Mouse (Mus musculus) stomach, embryonic 15.5 days (tissue): ENCODE measurements around the gene Shisal2a. TPM values are rescaled to one million over a fixed set of nuclear protein-coding genes. Genes with fewer than 3 reads are reported as not detected.
A peak's percentile ranks its signal among the peaks of the same experiment; 100 is the strongest.

Source experiments
- ATAC-seq: fragments of 200-750 bp; cut with Nextera tagmentation; 2 replicates; pipeline ENCODE4 v1.8.0; 2017; ENCODE audit warnings: low read depth, moderate number of reproducible peaks, moderate TSS enrichment; ENCODE audit not compliant: insufficient read depth, low FRiP score
- H3K27ac ChIP-seq: fragments of 300-500 bp; sonication (generic); 2 replicates; pipeline ENCODE4 v1.5.1; 2015; ENCODE audit warnings: mild to moderate bottlenecking, inconsistent platforms
- H3K27me3 ChIP-seq: fragments of 300-500 bp; sonication (generic); replicated peaks from 2 replicates; pipeline ENCODE4 v1.6.1; 2015; ENCODE audit warnings: inconsistent platforms
- H3K36me3 ChIP-seq: fragments of 300-500 bp; sonication (generic); 2 replicates; pipeline ENCODE4 v1.6.1; 2015; ENCODE audit warnings: inconsistent platforms
- H3K4me1 ChIP-seq: fragments of 300-500 bp; sonication (generic); 2 replicates; pipeline ENCODE4 v1.6.1; 2015; ENCODE audit warnings: inconsistent platforms
- H3K4me2 ChIP-seq: fragments of 300-500 bp; sonication (generic); 2 replicates; pipeline ENCODE4 v1.6.1; 2015; ENCODE audit warnings: mild to moderate bottlenecking, inconsistent platforms
- H3K4me3 ChIP-seq: fragments of 300-500 bp; sonication (generic); replicated peaks from 2 replicates; pipeline ENCODE4 v1.5.1; 2015; ENCODE audit warnings: inconsistent platforms
- H3K9ac ChIP-seq: fragments of 300-500 bp; sonication (generic); 2 replicates; pipeline ENCODE4 v1.6.1; 2015; ENCODE audit warnings: inconsistent platforms
- H3K9me3 ChIP-seq: fragments of 300-500 bp; sonication (generic); 2 replicates; pipeline ENCODE4 v1.6.1; 2016; ENCODE audit warnings: inconsistent platforms
- WGBS: fragments of 180-500 bp; shearing (Covaris S2); methylation state at CpG from one replicate; pipeline ENCODE4 v1.1.7; 2015; 5-methylcytosine and 5-hydroxymethylcytosine counted together
- polyA plus RNA-seq: library from polyadenylated mRNA; unstranded; fragments of >200 nt; fragmentation: Nextera tagmentation; extraction: Ambion mirVana; gene quantifications from 2 replicates; pipeline ENCODE4 v1.2.1, GENCODE M21; 2015

The Shisal2a gene
- polyA plus RNA-seq, 1 experiment from 2014 or later, result 2.6 TPM

GRCm38 (mm10) chr4:108349836-108350547 is 33.2 kb downstream of the Shisal2a start:
- H3K27me3 ChIP-seq, result no peaks in the 10 kb centered on the region
- H3K4me1 ChIP-seq, result peaks cover 46% of the 10 kb centered on the region
- H3K4me3 ChIP-seq, result no peak overlapping the region
- H3K4me2 ChIP-seq, result no peak overlapping the region
- H3K36me3 ChIP-seq, result no peaks in the 10 kb centered on the region
- ATAC-seq, result no peak
- peak overlapping the region; percentile 41; the same call in 1 of the 2 replicates for H3K27ac ChIP-seq
- no peaks in the 10 kb centered on the region for H3K9me3 ChIP-seq
- no peak overlapping the region for H3K9ac ChIP-seq
- WGBS, result 28% methylated on average over 8 of the region's 8 CpGs

GRCm38 (mm10) chr4:108349064-108349463 is 34.1 kb downstream of the Shisal2a start:
- no peaks in the 10 kb centered on the region for H3K36me3 ChIP-seq
- no peaks in the 10 kb centered on the region for H3K27me3 ChIP-seq
- H3K4me1 ChIP-seq, result peaks cover 46% of the 10 kb centered on the region
- WGBS, result 73% methylated on average over 3 of the region's 3 CpGs
- no peak overlapping the region for H3K4me2 ChIP-seq
- H3K9ac ChIP-seq, result no peak overlapping the region
- no peak overlapping the region; the same call in 1 of the 2 replicates for H3K27ac ChIP-seq
- no peak for ATAC-seq
- H3K4me3 ChIP-seq, result no peak overlapping the region
- no peaks in the 10 kb centered on the region for H3K9me3 ChIP-seq

GRCm38 (mm10) chr4:108348256-108348875 is 34.8 kb downstream of the Shisal2a start:
- Histone ChIP-seq H3K9me3 (no peaks in the 10 kb centered on the region), H3K9ac (no peak overlapping the region), H3K36me3 (no peaks in the 10 kb centered on the region), H3K27me3 (no peaks in the 10 kb centered on the region), H3K4me1 (peaks cover 46% of the 10 kb centered on the region), H3K4me3 (no peak overlapping the region), H3K4me2 (no peak overlapping the region), H3K27ac (peak overlapping the region; percentile 72)
- ATAC-seq, result peak; percentile 54
- WGBS, result 27% methylated on average over 5 of the region's 5 CpGs

- peak overlapping the region; percentile 57; the same call in 1 of the 2 replicates for H3K27ac ChIP-seq
- ATAC-seq, result peak; percentile 49
These were observed 36.0 kb downstream of the Shisal2a start for GRCm38 (mm10) chr4:108347111-108347510.

GRCm38 (mm10) chr4:108345826-108346225 is 37.3 kb downstream of the Shisal2a start:
- H3K4me3 ChIP-seq, result no peak overlapping the region
- no peaks in the 10 kb centered on the region for H3K9me3 ChIP-seq
- no peaks in the 10 kb centered on the region for H3K36me3 ChIP-seq
- H3K27me3 ChIP-seq, result no peaks in the 10 kb centered on the region
- no peak overlapping the region for H3K4me2 ChIP-seq
- H3K27ac ChIP-seq, result peak overlapping the region; percentile 73
- no peak overlapping the region for H3K9ac ChIP-seq
- H3K4me1 ChIP-seq, result peaks cover 40% of the 10 kb centered on the region
- no peak for ATAC-seq
- WGBS, result 19% methylated on average over 5 of the region's 5 CpGs

More at GRCm38 (mm10) chr4:108347111-108347510, 36.0 kb downstream of the Shisal2a start:
- no peaks in the 10 kb centered on the region for H3K9me3 ChIP-seq
- no peaks in the 10 kb centered on the region for H3K36me3 ChIP-seq
- H3K27me3 ChIP-seq, result no peaks in the 10 kb centered on the region
- no peak overlapping the region for H3K4me2 ChIP-seq
- H3K4me1 ChIP-seq, result peaks cover 46% of the 10 kb centered on the region
- no peak overlapping the region for H3K4me3 ChIP-seq
- WGBS, result 62% methylated on average over 5 of the region's 5 CpGs
- no peak overlapping the region for H3K9ac ChIP-seq

GRCm38 (mm10) chr4:108344631-108345083 is 38.5 kb downstream of the Shisal2a start:
- Histone ChIP-seq H3K36me3 (no peaks in the 10 kb centered on the region), H3K4me2 (no peak overlapping the region)

GRCm38 (mm10) chr4:108339277-108339690 is 43.9 kb downstream of the Shisal2a start:
- H3K9ac ChIP-seq, result no peak overlapping the region
- peaks cover 11% of the 10 kb centered on the region for H3K4me1 ChIP-seq
- 21% methylated on average over 4 of the region's 4 CpGs for WGBS
- peak; percentile 56 for ATAC-seq
- H3K4me2 ChIP-seq, result no peak overlapping the region
- H3K27ac ChIP-seq, result no peak overlapping the region
- H3K4me3 ChIP-seq, result no peak overlapping the region
- peaks cover 9% of the 10 kb centered on the region for H3K36me3 ChIP-seq
- no peaks in the 10 kb centered on the region for H3K9me3 ChIP-seq
- H3K27me3 ChIP-seq, result no peaks in the 10 kb centered on the region

More at GRCm38 (mm10) chr4:108344631-108345083, 38.5 kb downstream of the Shisal2a start:
- H3K4me1 ChIP-seq, result peaks cover 36% of the 10 kb centered on the region
- no peaks in the 10 kb centered on the region for H3K9me3 ChIP-seq
- no peak overlapping the region for H3K9ac ChIP-seq
- H3K4me3 ChIP-seq, result no peak overlapping the region
- 26% methylated on average over 7 of the region's 7 CpGs for WGBS
- H3K27me3 ChIP-seq, result no peaks in the 10 kb centered on the region
- H3K27ac ChIP-seq, result peak overlapping the region; percentile 73
- ATAC-seq, result no peak

GRCm38 (mm10) chr4:108338811-108339210 is 44.3 kb downstream of the Shisal2a start:
- Histone ChIP-seq H3K4me3 (no peak overlapping the region), H3K27me3 (no peaks in the 10 kb centered on the region), H3K36me3 (peaks cover 11% of the 10 kb centered on the region), H3K27ac (no peak overlapping the region), H3K9me3 (no peaks in the 10 kb centered on the region), H3K9ac (no peak overlapping the region), H3K4me2 (no peak overlapping the region), H3K4me1 (peaks cover 10% of the 10 kb centered on the region)
- ATAC-seq, result no peak
- 61% methylated on average over 10 of the region's 10 CpGs for WGBS

- peak; percentile 32; the same call in 1 of the 2 replicates for ATAC-seq
- Histone ChIP-seq H3K9me3 (no peaks in the 10 kb centered on the region), H3K9ac (no peak overlapping the region), H3K27me3 (no peaks in the 10 kb centered on the region), H3K4me3 (no peak overlapping the region), H3K4me2 (no peak overlapping the region), H3K36me3 (peaks cover 13% of the 10 kb centered on the region), H3K27ac (peak overlapping the region; percentile 46; the same call in 1 of the 2 replicates), H3K4me1 (peaks cover 10% of the 10 kb centered on the region)
- 57% methylated on average over 9 of the region's 9 CpGs for WGBS
These were observed 44.8 kb downstream of the Shisal2a start for GRCm38 (mm10) chr4:108338321-108338733.

- ATAC-seq, result no peak; the same call in 1 of the 2 replicates
- Histone ChIP-seq H3K4me2 (no peak overlapping the region), H3K9ac (no peak overlapping the region), H3K36me3 (peaks cover 13% of the 10 kb centered on the region), H3K4me1 (peaks cover 10% of the 10 kb centered on the region), H3K4me3 (no peak overlapping the region), H3K27ac (peak overlapping the region; percentile 46), H3K9me3 (no peaks in the 10 kb centered on the region), H3K27me3 (no peaks in the 10 kb centered on the region)
- WGBS, result 46% methylated on average over 3 of the region's 3 CpGs
These were observed 45.3 kb downstream of the Shisal2a start for GRCm38 (mm10) chr4:108337817-108338216.

- Histone ChIP-seq H3K27me3 (no peaks in the 10 kb centered on the region), H3K36me3 (peaks cover 13% of the 10 kb centered on the region), H3K4me3 (no peak overlapping the region), H3K4me1 (peaks cover 10% of the 10 kb centered on the region), H3K9ac (no peak overlapping the region), H3K9me3 (no peaks in the 10 kb centered on the region), H3K4me2 (no peak overlapping the region), H3K27ac (no peak overlapping the region)
- 73% methylated on average over 2 of the region's 2 CpGs for WGBS
- ATAC-seq, result no peak
These were observed 46.4 kb downstream of the Shisal2a start for GRCm38 (mm10) chr4:108336765-108337164.

- H3K4me2 ChIP-seq, result no peak overlapping the region
- peaks cover 10% of the 10 kb centered on the region for H3K4me1 ChIP-seq
- no peak for ATAC-seq
- no peak overlapping the region for H3K27ac ChIP-seq
- H3K27me3 ChIP-seq, result no peaks in the 10 kb centered on the region
- H3K9ac ChIP-seq, result no peak overlapping the region
- H3K9me3 ChIP-seq, result no peaks in the 10 kb centered on the region
- WGBS, result 82% methylated on average over 6 of the region's 6 CpGs
- H3K36me3 ChIP-seq, result peaks cover 13% of the 10 kb centered on the region
- no peak overlapping the region for H3K4me3 ChIP-seq
These were observed 47.7 kb downstream of the Shisal2a start for GRCm38 (mm10) chr4:108335413-108335812.
